8 mouse cellular contexts compared by ENCODE assay signal in the genomic region with DNA sequence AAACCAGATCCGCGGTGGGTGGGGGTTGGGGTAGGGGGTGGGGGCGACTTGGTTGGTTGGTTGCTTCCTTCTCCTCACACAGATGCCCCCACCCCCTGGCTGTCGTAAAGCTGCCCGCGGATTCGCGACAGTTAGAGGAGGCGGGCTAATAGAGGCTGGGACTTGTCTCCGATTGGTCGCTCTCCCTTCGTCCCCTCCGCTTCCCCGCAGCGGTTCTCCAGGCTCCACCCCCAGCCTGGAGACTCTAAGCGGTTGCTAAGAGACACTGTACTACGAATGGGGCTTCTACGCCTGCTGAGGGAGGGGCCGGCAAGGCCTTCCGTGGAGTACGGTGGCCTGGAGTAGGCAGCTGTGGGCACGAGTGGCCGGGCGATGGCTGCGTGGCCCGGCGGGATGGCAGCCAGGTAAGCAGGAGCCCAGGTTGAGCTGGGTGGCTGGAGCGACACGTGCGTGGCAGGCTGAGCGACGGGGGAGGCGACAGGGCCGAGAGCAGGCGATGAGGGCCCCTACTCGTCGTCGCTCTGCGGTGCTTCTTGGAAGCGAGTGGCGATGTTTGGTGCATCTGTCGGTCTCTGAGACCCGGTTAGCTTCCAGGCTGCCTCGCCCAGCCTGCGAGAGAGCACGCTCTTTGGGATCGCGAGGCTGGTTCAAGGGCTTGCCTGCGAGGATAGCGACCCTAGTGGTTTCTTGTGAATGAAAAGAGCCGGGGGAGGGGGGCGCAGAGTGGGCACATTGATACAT. TPM values are rescaled to one million over a fixed set of nuclear protein-coding genes. Genes with fewer than 3 reads are reported as not detected.
DNase-seq lines count a peak whose midpoint lies in the region; ATAC-seq lines count a peak whose summit lies in the region.

A gene (plus strand): TSS at position 270 of the 741 bp plus-strand sequence.

- H3K27me3 ChIP-seq in forebrain, embryonic 14.5 days (replicated peaks; ENCODE audit: control insufficient read depth, insufficient read depth, low read length), result no peaks in the 10 kb centered on the region
- no peaks in the 10 kb centered on the region for H3K27me3 ChIP-seq in neural tube, embryonic 15.5 days (replicated peaks)

- peak within 1 kb of the TSS; percentile 70 for H3K4me3 ChIP-seq in forebrain, embryonic 14.5 days (ENCODE audit: low read depth, low read length)
- H3K4me3 ChIP-seq in neural tube, embryonic 15.5 days (replicated peaks), result peak within 1 kb of the TSS; percentile 74

- H3K36me3 ChIP-seq in forebrain, embryonic 14.5 days (ENCODE audit: control insufficient read depth, insufficient read depth, low read length), result 0 out of 2 replicates have a peak, but pooled peaks cover 3% of the 10 kb centered on the region
- H3K36me3 ChIP-seq in neural tube, embryonic 15.5 days, result peaks cover 7% of the 10 kb centered on the region; the same call in 1 of the 2 replicates

- peak within 1 kb of the TSS; percentile 81 for H3K9ac ChIP-seq in forebrain, embryonic 14.5 days (ENCODE audit: low read length)
- peak within 1 kb of the TSS; percentile 82 for H3K9ac ChIP-seq in neural tube, embryonic 15.5 days (replicated peaks)

- intact Hi-C loops in heart, postnatal 14 days (cut with DNase I), result no loop called here

- DNase-seq in ES-CJ7 (ENCODE audit: low read depth, low spot score), result peak; percentile 100
- peak; percentile 97 for DNase-seq in cerebellum, adult 11 months
- DNase-seq in forebrain, embryonic 14.5 days (ENCODE audit: low spot score), result peak; percentile 100
- peak; percentile 96 for DNase-seq in heart, postnatal 14 days
- peak; percentile 99 for DNase-seq in layer of hippocampus, adult 11-12 months (ENCODE audit: low spot score)
- DNase-seq in lung, adult 18-20 months, result peak; percentile 100
- peak; percentile 97 for DNase-seq in testis, postnatal 14 days (ENCODE audit: low spot score)

- H3K4me1 ChIP-seq in forebrain, embryonic 14.5 days (ENCODE audit: control insufficient read depth, insufficient read depth, low read length), result peaks cover 10% of the 10 kb centered on the region
- H3K4me1 ChIP-seq in neural tube, embryonic 15.5 days, result peaks cover 23% of the 10 kb centered on the region

- H3K4me2 ChIP-seq in forebrain, embryonic 14.5 days (ENCODE audit: low read length), result peak within 1 kb of the TSS; percentile 94
- H3K4me2 ChIP-seq in neural tube, embryonic 15.5 days, result peak within 1 kb of the TSS; percentile 96

- under 1% methylated on average over 51 of the region's 52 CpGs for WGBS in forebrain, embryonic 14.5 days
- under 1% methylated on average over 50 of the region's 52 CpGs for WGBS in neural tube, embryonic 15.5 days

- H3K27ac ChIP-seq in forebrain, embryonic 14.5 days (ENCODE audit: low read depth, low read length), result peak within 1 kb of the TSS; percentile 94
- H3K27ac ChIP-seq in neural tube, embryonic 15.5 days (replicated peaks), result peak within 1 kb of the TSS; percentile 97

- ATAC-seq in forebrain, embryonic 14.5 days, result peak; percentile 99
- peak; percentile 99 for ATAC-seq in neural tube, embryonic 15.5 days (ENCODE audit: low FRiP score)

- no peaks in the 10 kb centered on the region for H3K9me3 ChIP-seq in forebrain, embryonic 14.5 days (replicated peaks; ENCODE audit: control insufficient read depth, low read length)
- H3K9me3 ChIP-seq in neural tube, embryonic 15.5 days (replicated peaks), result no peaks in the 10 kb centered on the region

RNA-seq across cellular contexts. Expression of the gene that starts here (rescaled TPM):
- 24.4 and 26.4 TPM in 2 replicates for polyA plus RNA-seq in forebrain, embryonic 14.5 days (2014; fragmentation: Nextera tagmentation; extraction: Ambion mirVana)
- total RNA-seq in heart, postnatal 14 days (2021), result 1 to 10 TPM; 2.8 to 3.4 TPM
- 14.7 and 16.5 TPM in 2 replicates for polyA plus RNA-seq in neural tube, embryonic 15.5 days (2015; fragmentation: Nextera tagmentation; extraction: Ambion mirVana)

Comparison
In these comparisons a context has a peak if more than half of its experiments do, and no peak if none do; other contexts are left out.
1. Peak in every context shown above with its lines: DNase-seq, ATAC-seq, H3K4me3 ChIP-seq and H3K27ac ChIP-seq.